Mouse (Mus musculus): ENCODE measurements around the gene Gm16513.
"Not testable (repeated sequence)": the region's sequence is repeated elsewhere in the genome, so short reads cannot be mapped to it uniquely, and the experiment has no call there.

Gene Gm16513

GRCm38 (mm10) chr5:95182324-95182723 lies at the start of gene Gm16513:
Gene Gm16513, plus strand, starts transcription at chr5:95182624.
- not testable (repeated sequence) for DNase-seq
